Mouse (Mus musculus): ENCODE results near the gene Mbd3. TPM values are rescaled to one million over a fixed set of nuclear protein-coding genes. Genes with fewer than 3 reads are reported as not detected.

Gene Mbd3
- polyA plus RNA-seq, 1 experiment from 2014 or later: 90.6 TPM

GRCm38 (mm10) chr10:80387522-80387959 is 11.8 kb downstream of the Mbd3 start, which contains the start of gene Mex3d:
Gene Mex3d, minus strand, starts transcription at chr10:80387659.
- Histone ChIP-seq H3K27ac (ENCODE audit: low read length) (peak within 1 kb of the TSS; percentile 76), H3K27me3 (replicated peaks; ENCODE audit: insufficient read depth, low read length) (no peaks in the 10 kb centered on the region), H3K4me2 (replicated peaks; ENCODE audit: low read depth, low read length) (peak within 1 kb of the TSS; percentile 92), H3K4me1 (ENCODE audit: insufficient read depth, low read depth, low read length) (peaks cover 20% of the 10 kb centered on the region; the same call in 1 of the 2 replicates), H3K4me3 (ENCODE audit: low read depth, low read length) (peak within 1 kb of the TSS; percentile 79), H3K9me3 (ENCODE audit: low read length) (no peaks in the 10 kb centered on the region), H3K9ac (replicated peaks; ENCODE audit: low read depth) (peak within 1 kb of the TSS; percentile 78), H3K36me3 (ENCODE audit: insufficient read depth, low read length) (peaks cover 8% of the 10 kb centered on the region; the same call in 1 of the 2 replicates)
- DNase-seq (ENCODE audit: low spot score): peak; percentile 92
- peak; percentile 79 for ATAC-seq
- TF ChIP-seq CTCF (IDR thresholded peaks at IDR 0.05): no peak; the same call in 1 of the 2 replicates
- no peak for TF ChIP-seq EP300 (IDR thresholded peaks at IDR 0.05)
- 4% methylated on average over 4 of the region's 61 CpGs for WGBS

GRCm38 (mm10) chr10:80386735-80387471 is 12.4 kb downstream of the Mbd3 start:
- WGBS: 2% methylated on average over 56 of the region's 94 CpGs
- H3K4me3 ChIP-seq (ENCODE audit: low read depth, low read length): peak overlapping the region; percentile 79
- H3K4me1 ChIP-seq (ENCODE audit: insufficient read depth, low read depth, low read length): peaks cover 20% of the 10 kb centered on the region; the same call in 1 of the 2 replicates
- H3K9ac ChIP-seq (replicated peaks; ENCODE audit: low read depth): peak overlapping the region; percentile 78
- no peak for DNase-seq (ENCODE audit: low spot score)
- ATAC-seq: peak; percentile 18
- H3K27me3 ChIP-seq (replicated peaks; ENCODE audit: insufficient read depth, low read length): no peaks in the 10 kb centered on the region
- TF ChIP-seq CTCF (IDR thresholded peaks at IDR 0.05) (no peak), EP300 (IDR thresholded peaks at IDR 0.05) (no peak)
- no peaks in the 10 kb centered on the region for H3K9me3 ChIP-seq (ENCODE audit: low read length)
- peak overlapping the region; percentile 92 for H3K4me2 ChIP-seq (replicated peaks; ENCODE audit: low read depth, low read length)
- peak overlapping the region; percentile 76 for H3K27ac ChIP-seq (ENCODE audit: low read length)
- peaks cover 6% of the 10 kb centered on the region; the same call in 1 of the 2 replicates for H3K36me3 ChIP-seq (ENCODE audit: insufficient read depth, low read length)

- Histone ChIP-seq H3K9ac (replicated peaks; ENCODE audit: low read depth) (peak overlapping the region; percentile 78), H3K4me2 (replicated peaks; ENCODE audit: low read depth, low read length) (peak overlapping the region; percentile 92), H3K4me3 (ENCODE audit: low read depth, low read length) (peak overlapping the region; percentile 79), H3K27me3 (replicated peaks; ENCODE audit: insufficient read depth, low read length) (no peaks in the 10 kb centered on the region), H3K4me1 (ENCODE audit: insufficient read depth, low read depth, low read length) (peaks cover 20% of the 10 kb centered on the region; the same call in 1 of the 2 replicates), H3K27ac (ENCODE audit: low read length) (peak overlapping the region; percentile 76), H3K36me3 (ENCODE audit: insufficient read depth, low read length) (peaks cover 13% of the 10 kb centered on the region; the same call in 1 of the 2 replicates), H3K9me3 (ENCODE audit: low read length) (no peaks in the 10 kb centered on the region)
- DNase-seq (ENCODE audit: low spot score) (peak; percentile 75), ATAC-seq (peak; percentile 45)
- TF ChIP-seq CTCF (IDR thresholded peaks at IDR 0.05) (no peak), EP300 (IDR thresholded peaks at IDR 0.05) (no peak)
- 3% methylated on average over 34 of the region's 34 CpGs for WGBS
These were observed 13.3 kb downstream of the Mbd3 start for GRCm38 (mm10) chr10:80385811-80386734.

- 13% methylated on average over 7 of the region's 7 CpGs for WGBS
These were observed 14.0 kb downstream of the Mbd3 start for GRCm38 (mm10) chr10:80385310-80385709.

GRCm38 (mm10) chr10:80384709-80385108 is 14.6 kb downstream of the Mbd3 start:
- TF ChIP-seq CTCF (IDR thresholded peaks at IDR 0.05) (no peak), EP300 (IDR thresholded peaks at IDR 0.05) (no peak)
- ATAC-seq (no peak), DNase-seq (ENCODE audit: low spot score) (no peak)
- Histone ChIP-seq H3K4me1 (ENCODE audit: insufficient read depth, low read depth, low read length) (peaks cover 20% of the 10 kb centered on the region; the same call in 1 of the 2 replicates), H3K27me3 (replicated peaks; ENCODE audit: insufficient read depth, low read length) (no peaks in the 10 kb centered on the region), H3K4me3 (ENCODE audit: low read depth, low read length) (no peak overlapping the region), H3K36me3 (ENCODE audit: insufficient read depth, low read length) (peaks cover 19% of the 10 kb centered on the region; the same call in 1 of the 2 replicates), H3K4me2 (replicated peaks; ENCODE audit: low read depth, low read length) (peak overlapping the region; percentile 92; the same call in 1 of the 2 replicates), H3K27ac (ENCODE audit: low read length) (no peak overlapping the region), H3K9me3 (ENCODE audit: low read length) (no peaks in the 10 kb centered on the region), H3K9ac (replicated peaks; ENCODE audit: low read depth) (no peak overlapping the region)
- WGBS: 62% methylated on average over 7 of the region's 7 CpGs

More at GRCm38 (mm10) chr10:80385310-80385709, 14.0 kb downstream of the Mbd3 start:
- H3K27me3 ChIP-seq (replicated peaks; ENCODE audit: insufficient read depth, low read length): no peaks in the 10 kb centered on the region
- peaks cover 19% of the 10 kb centered on the region; the same call in 1 of the 2 replicates for H3K36me3 ChIP-seq (ENCODE audit: insufficient read depth, low read length)
- TF ChIP-seq EP300 (IDR thresholded peaks at IDR 0.05): no peak
- no peak for TF ChIP-seq CTCF (IDR thresholded peaks at IDR 0.05)
- ATAC-seq (no peak), DNase-seq (ENCODE audit: low spot score) (no peak)
- no peak overlapping the region for H3K27ac ChIP-seq (ENCODE audit: low read length)
- peaks cover 20% of the 10 kb centered on the region; the same call in 1 of the 2 replicates for H3K4me1 ChIP-seq (ENCODE audit: insufficient read depth, low read depth, low read length)
- peak overlapping the region; percentile 78; the same call in 1 of the 2 replicates for H3K9ac ChIP-seq (replicated peaks; ENCODE audit: low read depth)
- H3K9me3 ChIP-seq (ENCODE audit: low read length): no peaks in the 10 kb centered on the region
- peak overlapping the region; percentile 92 for H3K4me2 ChIP-seq (replicated peaks; ENCODE audit: low read depth, low read length)
- peak overlapping the region; percentile 79 for H3K4me3 ChIP-seq (ENCODE audit: low read depth, low read length)
